19 mouse cellular contexts compared by ENCODE assay signal in genomic region chr10:110112669-110113458, GRCm38 (mm10).
DNase-seq lines count a peak whose midpoint lies in the region; ATAC-seq and TF ChIP-seq lines count a peak whose summit lies in the region.
"Had no signal": no experiment of that assay in that cellular context is flagged by ENCODE, and none has a peak within 500 bp of the region (broad histone marks: within the 10 kb centered on the region; RNA-seq: fewer than 3 reads in every experiment).

No protein-coding gene starts in this region.

- DNase-seq in hindbrain, embryonic 11.5 days (ENCODE audit: low spot score), result no peak
- no peak for DNase-seq in hindbrain, postnatal 0 days (ENCODE audit: low spot score)
- DNase-seq in kidney, postnatal 0 days (ENCODE audit: low spot score), result no peak
- no peak for DNase-seq in kidney, postnatal 4 days
- DNase-seq in embryonic facial prominence, embryonic 10.5 days (ENCODE audit: low spot score), result peak; percentile 39
- no peak for DNase-seq in adrenal gland, postnatal 4 days (ENCODE audit: low spot score in 2 of 2)
- DNase-seq: adrenal gland, adult 2 months; adrenal gland, postnatal 25 days; cerebellum, adult 11 months; cerebellum, adult 8-10 months; cerebellum, postnatal 14 days; gastrocnemius, adult 2 months; gastrocnemius, postnatal 25 days had no signal

- H3K4me3 ChIP-seq in hindbrain, embryonic 11.5 days (ENCODE audit: low read depth, low read length), result no peak overlapping the region
- no peak overlapping the region for H3K4me3 ChIP-seq in hindbrain, postnatal 0 days (ENCODE audit: low read length)
- H3K4me3 ChIP-seq in kidney, postnatal 0 days (replicated peaks; ENCODE audit: low read depth, low read length), result no peak overlapping the region
- H3K4me3 ChIP-seq in midbrain, embryonic 12.5 days, result no peak overlapping the region
- no peak overlapping the region for H3K4me3 ChIP-seq in midbrain, embryonic 16.5 days (ENCODE audit: low read depth, low read length)
- no peak overlapping the region for H3K4me3 ChIP-seq in embryonic facial prominence, embryonic 10.5 days
- H3K4me3 ChIP-seq: embryonic facial prominence, embryonic 13.5 days; gastrocnemius, adult 2 months; heart, embryonic 12.5 days; hindbrain, embryonic 12.5 days had no signal

- WGBS in hindbrain, embryonic 11.5 days, result 66% methylated on average over 5 of the region's 5 CpGs
- WGBS in hindbrain, postnatal 0 days, result 82% methylated on average over 5 of the region's 5 CpGs
- WGBS in kidney, postnatal 0 days, result 40% methylated on average over 5 of the region's 5 CpGs
- 74% methylated on average over 5 of the region's 5 CpGs for WGBS in midbrain, embryonic 12.5 days
- 76% methylated on average over 5 of the region's 5 CpGs for WGBS in midbrain, embryonic 16.5 days
- WGBS in embryonic facial prominence, embryonic 10.5 days, result 63% methylated on average over 5 of the region's 5 CpGs

- no peaks in the 10 kb centered on the region for H3K4me1 ChIP-seq in hindbrain, embryonic 11.5 days (replicated peaks; ENCODE audit: control insufficient read depth, insufficient read depth, low read length)
- H3K4me1 ChIP-seq in hindbrain, postnatal 0 days (ENCODE audit: insufficient read depth, low read length), result no peaks in the 10 kb centered on the region
- H3K4me1 ChIP-seq in kidney, postnatal 0 days (replicated peaks; ENCODE audit: insufficient read depth, low read length), result no peaks in the 10 kb centered on the region
- H3K4me1 ChIP-seq in midbrain, embryonic 12.5 days, result no peaks in the 10 kb centered on the region
- peaks cover 6% of the 10 kb centered on the region for H3K4me1 ChIP-seq in midbrain, embryonic 16.5 days (ENCODE audit: control insufficient read depth, insufficient read depth, low read length)
- H3K4me1 ChIP-seq in embryonic facial prominence, embryonic 10.5 days, result peaks cover 10% of the 10 kb centered on the region
- H3K4me1 ChIP-seq: embryonic facial prominence, embryonic 13.5 days; heart, embryonic 12.5 days; hindbrain, embryonic 12.5 days had no signal

- ATAC-seq in hindbrain, embryonic 11.5 days (ENCODE audit: low FRiP score), result peak; percentile 33
- no peak for ATAC-seq in hindbrain, postnatal 0 days
- ATAC-seq in kidney, postnatal 0 days (replicated peaks; ENCODE audit: low FRiP score, low read depth), result peak; percentile 63; the same call in 1 of the 2 replicates
- 0 out of 2 replicates have a peak, but pooled peaks have one; percentile 23 for ATAC-seq in midbrain, embryonic 12.5 days (ENCODE audit: low FRiP score, low read depth)
- no peak for ATAC-seq in midbrain, embryonic 16.5 days
- ATAC-seq: forebrain, embryonic 14.5 days had no signal

- H3K9me3 ChIP-seq in hindbrain, embryonic 11.5 days (ENCODE audit: control insufficient read depth, low read length), result no peaks in the 10 kb centered on the region
- no peaks in the 10 kb centered on the region for H3K9me3 ChIP-seq in hindbrain, postnatal 0 days (ENCODE audit: low read length)
- H3K9me3 ChIP-seq in kidney, postnatal 0 days (replicated peaks; ENCODE audit: low read length), result no peaks in the 10 kb centered on the region
- no peaks in the 10 kb centered on the region for H3K9me3 ChIP-seq in midbrain, embryonic 12.5 days
- H3K9me3 ChIP-seq in midbrain, embryonic 16.5 days (replicated peaks; ENCODE audit: control insufficient read depth, low read length, poor library complexity, severe bottlenecking), result no peaks in the 10 kb centered on the region
- H3K9me3 ChIP-seq in embryonic facial prominence, embryonic 10.5 days, result no peaks in the 10 kb centered on the region
- H3K9me3 ChIP-seq: embryonic facial prominence, embryonic 13.5 days; heart, embryonic 12.5 days; hindbrain, embryonic 12.5 days had no signal

- H3K27me3 ChIP-seq in hindbrain, embryonic 11.5 days (ENCODE audit: control insufficient read depth, insufficient read depth, low read length), result no peaks in the 10 kb centered on the region
- H3K27me3 ChIP-seq in hindbrain, postnatal 0 days (ENCODE audit: insufficient read depth, low read length), result no peaks in the 10 kb centered on the region
- H3K27me3 ChIP-seq in kidney, postnatal 0 days (ENCODE audit: insufficient read depth, low read length), result no peaks in the 10 kb centered on the region
- no peaks in the 10 kb centered on the region for H3K27me3 ChIP-seq in midbrain, embryonic 12.5 days
- H3K27me3 ChIP-seq in midbrain, embryonic 16.5 days (ENCODE audit: control insufficient read depth, insufficient read depth, low read depth, low read length), result no peaks in the 10 kb centered on the region
- no peaks in the 10 kb centered on the region for H3K27me3 ChIP-seq in embryonic facial prominence, embryonic 10.5 days (replicated peaks; ENCODE audit: low read depth, poor library complexity, severe bottlenecking)
- H3K27me3 ChIP-seq: embryonic facial prominence, embryonic 13.5 days; heart, embryonic 12.5 days; hindbrain, embryonic 12.5 days had no signal

- H3K27ac ChIP-seq in hindbrain, embryonic 11.5 days (ENCODE audit: low read depth, low read length), result no peak overlapping the region
- no peak overlapping the region for H3K27ac ChIP-seq in hindbrain, postnatal 0 days
- H3K27ac ChIP-seq in kidney, postnatal 0 days, result no peak overlapping the region
- H3K27ac ChIP-seq in midbrain, embryonic 12.5 days (replicated peaks), result no peak overlapping the region
- H3K27ac ChIP-seq in midbrain, embryonic 16.5 days (ENCODE audit: low read length), result no peak overlapping the region
- no peak overlapping the region; the same call in 1 of the 2 replicates for H3K27ac ChIP-seq in embryonic facial prominence, embryonic 10.5 days (replicated peaks)
- H3K27ac ChIP-seq: embryonic facial prominence, embryonic 13.5 days; gastrocnemius, adult 2 months; hindbrain, embryonic 12.5 days had no signal

- H3K9ac ChIP-seq in hindbrain, embryonic 11.5 days (ENCODE audit: low read depth, low read length), result no peak overlapping the region
- H3K9ac ChIP-seq in hindbrain, postnatal 0 days (replicated peaks; ENCODE audit: low read length), result no peak overlapping the region
- no peak overlapping the region for H3K9ac ChIP-seq in kidney, postnatal 0 days (ENCODE audit: low read depth, low read length)
- no peak overlapping the region for H3K9ac ChIP-seq in midbrain, embryonic 12.5 days (replicated peaks)
- H3K9ac ChIP-seq in midbrain, embryonic 16.5 days (ENCODE audit: low read depth, low read length), result no peak overlapping the region
- H3K9ac ChIP-seq: embryonic facial prominence, embryonic 13.5 days; heart, embryonic 12.5 days; hindbrain, embryonic 12.5 days had no signal

- no peak for TF ChIP-seq CTCF in hindbrain, postnatal 0 days (IDR thresholded peaks at IDR 0.05; ENCODE audit: low read depth)
- no peak for TF ChIP-seq CTCF in kidney, postnatal 0 days (IDR thresholded peaks at IDR 0.05; ENCODE audit: low read depth)

- H3K36me3 ChIP-seq in hindbrain, embryonic 11.5 days (ENCODE audit: control insufficient read depth, insufficient read depth, low read length), result no peaks in the 10 kb centered on the region
- H3K36me3 ChIP-seq in hindbrain, postnatal 0 days (ENCODE audit: insufficient read depth, low read length), result no peaks in the 10 kb centered on the region
- no peaks in the 10 kb centered on the region for H3K36me3 ChIP-seq in kidney, postnatal 0 days (ENCODE audit: insufficient read depth, low read length)
- no peaks in the 10 kb centered on the region for H3K36me3 ChIP-seq in midbrain, embryonic 12.5 days
- H3K36me3 ChIP-seq in midbrain, embryonic 16.5 days (ENCODE audit: control insufficient read depth, insufficient read depth, low read length), result no peaks in the 10 kb centered on the region
- no peaks in the 10 kb centered on the region for H3K36me3 ChIP-seq in embryonic facial prominence, embryonic 10.5 days (replicated peaks)
- H3K36me3 ChIP-seq: embryonic facial prominence, embryonic 13.5 days; heart, embryonic 12.5 days; hindbrain, embryonic 12.5 days had no signal

- no peak overlapping the region for H3K4me2 ChIP-seq in hindbrain, embryonic 11.5 days (replicated peaks; ENCODE audit: low read depth, low read length)
- H3K4me2 ChIP-seq in hindbrain, postnatal 0 days (ENCODE audit: low read depth, low read length), result no peak overlapping the region
- H3K4me2 ChIP-seq in kidney, postnatal 0 days (ENCODE audit: low read length), result no peak overlapping the region
- H3K4me2 ChIP-seq in midbrain, embryonic 12.5 days (replicated peaks), result no peak overlapping the region
- H3K4me2 ChIP-seq in midbrain, embryonic 16.5 days (ENCODE audit: low read length), result no peak overlapping the region
- H3K4me2 ChIP-seq: embryonic facial prominence, embryonic 13.5 days; heart, embryonic 12.5 days; hindbrain, embryonic 12.5 days had no signal

Comparison
In these comparisons a context has a peak if more than half of its experiments do, and no peak if none do; other contexts are left out.
1. ATAC-seq: peak in hindbrain, embryonic 11.5 days (single experiment), kidney, postnatal 0 days (single experiment) and midbrain, embryonic 12.5 days (single experiment); none in hindbrain, postnatal 0 days (single experiment) and midbrain, embryonic 16.5 days (single experiment).